Mouse (Mus musculus): ENCODE measurements at regions not wholly inside any gene's neighbourhood (a gene's known extent, or its start where the extent isn't known, plus 50 kb on each side); places are given as distances from the start of the nearest gene placed in this dataset.
A peak's percentile ranks its signal among the peaks of the same experiment; 100 is the strongest.

GRCm38 (mm10) chr17:80891656-80892055, 52.8 kb upstream of the Tmem178 start:
- DNase-seq = no peak

DNA sequence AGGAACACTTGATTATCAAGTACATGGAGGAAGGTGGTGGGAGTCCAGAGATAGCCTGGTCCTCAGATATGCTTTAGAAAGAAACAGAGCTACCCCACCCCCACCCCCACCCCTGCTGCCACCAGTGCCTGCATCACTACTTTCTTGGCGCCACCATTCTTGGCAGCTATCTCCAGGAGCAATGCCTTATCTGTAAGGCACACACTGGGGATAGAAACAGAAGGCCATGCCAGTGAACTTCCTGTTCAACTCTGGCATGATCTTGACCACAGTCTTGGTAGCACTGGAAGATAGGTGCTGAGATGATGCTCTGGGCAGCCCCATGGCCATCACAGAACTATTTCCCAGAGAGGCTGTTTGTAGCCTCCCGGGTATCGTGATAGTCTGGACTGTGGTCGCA, 55.3 kb upstream of the Tmem178 start:
- DNase-seq = no peak

- no peak for DNase-seq
Observed at GRCm38 (mm10) chr17:80887749-80888119, 56.7 kb upstream of the Tmem178 start.

DNA sequence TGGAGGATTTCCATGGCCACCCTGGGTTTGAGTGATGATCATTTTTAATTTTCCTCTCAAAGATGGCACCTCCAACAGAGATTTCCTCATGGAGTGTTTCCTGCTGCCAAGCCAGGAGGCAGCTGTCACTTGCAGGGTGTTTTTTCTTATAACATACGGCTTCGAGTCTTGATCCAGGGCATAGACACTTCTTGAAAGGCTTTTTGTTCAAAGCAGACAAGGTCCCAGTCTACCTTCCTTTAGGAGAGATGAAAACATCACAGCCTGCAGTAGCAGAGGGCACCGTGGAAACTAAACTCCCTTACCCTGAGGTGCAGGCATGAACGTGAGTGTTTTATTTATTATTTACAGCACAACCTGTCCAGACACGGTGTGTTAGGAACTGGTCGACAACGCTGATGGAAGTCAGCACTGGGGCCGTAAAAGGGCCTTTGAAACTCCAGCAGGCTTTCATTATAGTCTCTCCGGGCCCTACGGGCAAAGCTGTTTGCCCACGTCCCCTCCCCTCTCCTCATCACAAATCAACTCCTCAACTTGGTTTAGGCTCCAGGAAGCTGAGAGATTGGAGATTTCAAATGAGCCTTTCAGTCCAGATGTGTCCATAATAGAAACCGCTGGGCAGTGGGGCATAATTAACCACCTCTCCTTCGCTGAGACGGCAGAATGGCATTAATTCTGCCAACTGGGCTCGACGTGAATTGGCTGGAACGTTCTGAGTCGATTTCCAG, 57.2 kb upstream of the Tmem178 start:
- DNase-seq = no peak

- DNase-seq = no peak
Observed at GRCm38 (mm10) chr17:80886211-80886701, 58.2 kb upstream of the Tmem178 start.

DNA sequence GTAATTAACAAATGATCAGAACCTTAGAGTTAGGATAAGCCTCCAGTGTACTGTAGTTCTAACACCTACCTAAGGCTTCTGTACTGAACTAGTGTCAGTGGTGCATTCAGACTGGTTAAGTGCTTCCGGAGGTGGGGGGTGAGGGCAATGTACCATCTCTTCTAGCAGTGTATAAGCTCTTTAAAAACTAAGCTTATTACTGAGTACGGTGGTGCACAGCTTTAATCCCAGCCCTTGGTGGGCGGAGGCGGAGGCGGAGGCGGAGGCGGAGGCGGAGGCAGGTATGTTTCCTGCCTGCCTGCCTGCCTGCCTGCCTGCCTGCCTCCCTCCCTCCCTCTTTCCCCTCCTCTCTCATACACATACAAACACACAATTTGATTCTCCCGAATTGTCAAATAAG, 58.7 kb upstream of the Tmem178 start:
- DNase-seq = no peak

DNA sequence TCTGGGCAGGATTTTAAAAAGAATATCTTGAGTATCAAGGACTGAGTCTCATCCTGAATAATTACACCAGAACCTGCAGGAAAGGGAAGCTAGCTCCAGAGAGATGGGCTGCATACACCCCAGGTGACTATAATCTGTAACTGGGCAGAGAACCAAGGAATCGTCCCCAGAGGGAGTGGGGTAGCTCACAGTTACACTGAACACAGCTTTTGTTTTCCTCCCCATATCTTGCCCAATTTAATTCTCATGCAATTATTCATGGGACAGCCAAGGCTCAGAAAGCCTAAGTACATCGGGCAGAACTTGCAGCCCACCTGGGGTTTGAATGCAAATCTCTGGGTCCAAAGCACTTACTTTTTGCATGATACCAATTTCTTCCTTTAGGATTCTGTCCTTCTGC, 59.5 kb upstream of the Tmem178 start:
- DNase-seq = no peak

DNA sequence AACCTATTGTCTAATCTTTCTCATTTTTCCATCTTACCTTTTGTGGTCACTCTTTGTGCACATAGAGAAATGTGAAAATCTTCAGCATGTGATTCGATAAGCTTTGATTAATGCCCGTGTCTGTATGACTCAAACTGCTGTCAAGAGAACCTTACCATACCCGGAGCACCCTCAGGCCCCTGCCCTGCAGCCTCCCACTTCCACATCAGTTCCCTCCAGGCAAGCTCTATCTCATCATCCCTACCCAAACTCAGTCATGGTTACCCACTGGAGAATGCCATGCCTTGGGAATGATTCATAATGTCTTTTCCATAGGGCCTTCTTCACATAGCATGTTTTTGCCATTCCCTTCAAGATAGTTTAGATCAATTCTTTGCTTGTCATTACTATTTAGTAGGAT, 62.0 kb upstream of the Tmem178 start:
- no peak for DNase-seq

DNA sequence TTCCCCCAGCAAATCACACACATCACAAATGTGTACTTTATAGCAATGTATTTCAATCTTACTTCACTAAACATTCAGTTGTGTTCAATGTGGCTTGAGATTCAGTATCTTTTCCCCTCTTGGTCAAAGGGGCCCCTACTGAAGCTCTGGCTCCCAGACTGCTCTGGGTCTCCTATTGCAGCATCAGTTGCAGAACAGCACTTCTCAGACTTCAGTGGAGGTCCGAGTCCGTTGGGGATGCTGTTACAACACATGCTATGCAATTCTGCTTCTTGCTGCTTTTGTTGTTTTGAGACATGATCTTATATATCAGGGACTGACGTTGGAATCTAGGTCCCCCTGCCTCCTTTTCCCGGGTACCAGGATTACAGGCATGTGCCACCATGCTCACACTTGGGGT, 64.1 kb upstream of the Tmem178 start:
- DNase-seq = no peak

- DNase-seq = peak; percentile 30 to 49
Observed at GRCm38 (mm10) chr17:80875352-80876044, 68.9 kb upstream of the Tmem178 start.

- DNase-seq = no peak
Observed at GRCm38 (mm10) chr17:80870965-80871364, 73.5 kb upstream of the Tmem178 start.

- no peak for DNase-seq
Observed at GRCm38 (mm10) chr17:80862338-80862737, 82.1 kb upstream of the Tmem178 start.

DNA sequence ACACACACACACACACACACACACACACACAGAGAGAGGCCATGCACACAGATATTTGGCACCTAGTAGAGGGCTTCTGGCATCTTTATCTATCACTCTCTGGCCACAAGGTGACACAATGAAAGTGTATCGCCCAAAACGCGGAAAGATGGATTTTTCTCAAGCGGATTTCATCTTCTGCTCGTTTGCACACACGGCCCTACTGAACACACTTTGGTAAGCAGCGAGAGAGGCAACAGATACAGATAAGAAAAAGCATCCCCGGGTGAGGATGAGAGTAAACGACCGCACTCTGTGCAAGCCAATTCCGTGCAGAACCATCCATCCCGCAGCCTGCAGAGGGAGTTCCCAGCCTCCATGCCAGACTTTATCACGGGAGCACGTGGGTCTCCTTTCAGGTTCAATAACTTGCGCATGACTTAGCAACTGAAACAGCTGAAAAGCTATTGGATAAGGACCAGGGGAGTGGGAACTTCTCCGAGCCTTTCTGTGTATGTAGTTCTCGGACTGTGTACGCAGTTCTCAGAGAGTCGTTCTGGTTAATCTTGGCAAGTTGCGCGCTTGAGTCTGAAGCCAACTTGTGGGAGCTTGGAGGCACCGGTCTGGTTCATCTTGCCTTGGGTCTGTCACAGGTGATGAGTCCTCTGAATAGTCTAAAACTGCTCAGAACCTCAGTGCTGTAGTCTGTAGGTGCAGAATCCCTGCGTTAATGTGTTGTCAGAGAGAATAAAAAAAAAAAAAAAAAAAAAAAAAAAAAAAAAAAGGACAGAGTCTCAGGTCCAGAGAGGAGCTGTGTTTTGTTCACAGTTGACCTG, 97.2 kb upstream of the Tmem178 start:
- peak; percentile 50 to 55 for DNase-seq

- no peak for DNase-seq
Observed at GRCm38 (mm10) chr17:80845349-80845748, 99.1 kb upstream of the Tmem178 start.

- DNase-seq = no peak
Observed at GRCm38 (mm10) chr17:80841903-80842302, 102.5 kb upstream of the Tmem178 start.

GRCm38 (mm10) chr17:80840896-80841295, 103.5 kb upstream of the Tmem178 start:
- DNase-seq = no peak

DNA sequence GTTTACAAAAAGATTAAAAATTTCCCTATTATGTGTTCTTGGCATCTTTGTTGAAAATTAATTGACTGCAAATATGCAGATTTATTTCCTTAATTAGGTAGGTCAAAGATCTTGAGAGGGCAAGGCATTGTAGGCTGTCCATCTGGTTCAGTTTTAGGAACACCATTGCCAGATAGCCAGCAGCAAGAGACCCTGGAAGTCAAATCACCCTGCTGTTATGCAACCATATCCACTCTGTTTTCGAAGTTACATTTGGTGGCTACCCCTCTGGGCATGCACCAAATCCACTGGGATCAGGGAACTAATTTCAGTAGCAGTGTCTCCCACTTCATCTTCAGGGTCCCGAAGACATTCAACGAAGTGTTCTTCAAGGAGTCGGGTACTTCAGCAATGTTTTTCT, 104.0 kb upstream of the Tmem178 start:
- no peak for DNase-seq

GRCm38 (mm10) chr17:80834701-80835100, 106.4 kb upstream of the Map4k3 start:
- no peak for DNase-seq

DNA sequence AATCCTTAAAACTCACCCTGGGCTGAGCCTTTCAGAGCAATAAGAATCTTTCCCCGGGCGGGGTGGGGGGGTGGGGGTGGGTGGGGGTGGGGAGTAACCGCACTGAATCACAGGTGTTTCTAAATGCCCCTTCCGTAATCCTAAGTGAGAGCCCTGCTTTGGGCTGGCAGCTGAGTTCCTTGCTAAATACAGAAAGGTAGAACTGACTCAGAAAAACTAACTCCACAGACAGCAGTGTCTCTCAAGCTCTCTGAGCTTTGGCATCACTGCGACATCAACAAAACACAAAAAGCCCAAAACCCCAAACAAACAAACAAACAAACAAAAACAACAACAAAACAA, 105.9 kb upstream of the Map4k3 start:
- no peak for DNase-seq

- DNase-seq = peak; percentile 43 to 48
Observed at GRCm38 (mm10) chr17:80833355-80834175, 105.3 kb upstream of the Map4k3 start.

DNA sequence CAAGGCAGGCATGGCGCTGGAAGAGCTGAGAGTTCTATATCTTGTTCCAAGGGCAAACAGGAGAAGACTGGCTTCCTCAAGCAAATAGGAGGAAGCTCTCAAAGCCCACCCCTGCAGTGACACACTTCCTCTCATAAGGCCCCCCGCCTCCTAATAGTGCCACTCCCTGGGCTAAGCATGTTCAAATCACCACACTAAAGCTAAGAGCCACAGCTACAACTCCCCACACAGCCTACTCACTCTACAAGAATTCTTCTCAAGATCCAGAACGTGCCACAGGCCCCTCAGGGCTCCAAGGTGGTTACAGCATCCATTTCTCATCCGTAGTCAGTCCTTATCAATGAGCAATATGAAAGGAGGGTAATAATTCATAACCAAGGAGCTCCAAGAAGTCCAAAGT, 103.4 kb upstream of the Map4k3 start:
- no peak for DNase-seq

DNA sequence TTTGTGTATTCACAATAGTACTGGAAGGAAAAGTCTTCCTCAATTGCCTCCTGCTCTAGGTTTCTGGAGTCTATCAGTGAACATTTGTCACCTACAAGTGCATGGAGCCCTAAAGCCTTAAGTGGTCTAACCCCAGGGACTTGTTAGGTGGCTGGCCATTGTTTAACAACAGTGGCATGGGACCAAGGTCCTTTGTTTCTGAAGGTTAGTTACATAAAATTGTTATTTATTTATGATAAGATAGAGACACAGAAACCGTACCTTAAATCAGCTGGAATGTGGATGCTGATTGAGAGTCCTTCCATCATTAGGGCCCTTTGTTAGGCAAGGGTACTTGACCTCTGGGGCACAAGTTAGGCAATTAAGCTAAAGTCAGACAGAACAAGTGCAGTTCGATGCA, 99.6 kb upstream of the Map4k3 start:
- no peak for DNase-seq

DNA sequence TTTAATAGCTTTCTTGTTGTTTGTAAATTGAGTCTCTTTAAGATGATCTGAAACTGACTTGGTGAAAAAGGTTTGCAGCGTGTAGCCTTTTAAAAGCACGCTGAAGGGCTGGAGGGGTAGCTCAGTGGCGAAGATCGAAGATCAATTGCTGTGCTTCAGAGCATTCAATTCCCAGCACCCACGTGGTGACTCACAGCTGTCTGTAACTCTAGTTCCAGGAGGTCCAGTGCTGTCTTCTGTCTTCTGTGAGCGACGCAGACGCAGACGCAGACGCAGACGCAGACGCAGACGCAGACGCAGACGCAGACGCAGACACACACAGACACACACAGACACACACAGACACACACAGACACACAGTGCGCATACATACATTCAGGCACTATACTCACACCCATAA, 99.1 kb upstream of the Map4k3 start:
- no peak for DNase-seq
